Mouse (Mus musculus): Measurements from ENCODE around the gene 1700022I11Rik. TPM values are rescaled to one million over a fixed set of nuclear protein-coding genes. Genes with fewer than 3 reads are reported as not detected.

Gene 1700022I11Rik
- polyA plus RNA-seq, 1 experiment: not detected

GRCm38 (mm10) chr4:42945445-42945844 is 24.0 kb upstream of the 1700022I11Rik start:
- Histone ChIP-seq H3K27me3 (ENCODE audit: control insufficient read depth, insufficient read depth, low read length) (no peaks in the 10 kb centered on the region), H3K36me3 (ENCODE audit: control insufficient read depth, insufficient read depth, low read length) (no peaks in the 10 kb centered on the region), H3K4me3 (ENCODE audit: low read depth, low read length) (no peak overlapping the region), H3K4me1 (ENCODE audit: control insufficient read depth, insufficient read depth, insufficient read length, low read length) (peaks cover 8% of the 10 kb centered on the region), H3K27ac (ENCODE audit: insufficient read depth, low read depth, low read length) (no peak overlapping the region)
- TF ChIP-seq POLR2A (IDR thresholded peaks at IDR 0.05; ENCODE audit: low read depth, low read length) (no peak), CTCF (IDR thresholded peaks at IDR 0.05; ENCODE audit: extremely low read depth, insufficient read length, insufficient replicate concordance, low read depth, low read length) (no peak)
- WGBS: 86% methylated on average over 3 of the region's 3 CpGs

GRCm38 (mm10) chr4:42945952-42946351 is 23.5 kb upstream of the 1700022I11Rik start:
- WGBS: 8% methylated on average over 5 of the region's 5 CpGs
- TF ChIP-seq POLR2A (IDR thresholded peaks at IDR 0.05; ENCODE audit: low read depth, low read length) (no peak), CTCF (IDR thresholded peaks at IDR 0.05; ENCODE audit: extremely low read depth, insufficient read length, insufficient replicate concordance, low read depth, low read length) (no peak)
- Histone ChIP-seq H3K4me1 (ENCODE audit: control insufficient read depth, insufficient read depth, insufficient read length, low read length) (peaks cover 11% of the 10 kb centered on the region), H3K4me3 (ENCODE audit: low read depth, low read length) (no peak overlapping the region), H3K36me3 (ENCODE audit: control insufficient read depth, insufficient read depth, low read length) (no peaks in the 10 kb centered on the region), H3K27ac (ENCODE audit: insufficient read depth, low read depth, low read length) (no peak overlapping the region), H3K27me3 (ENCODE audit: control insufficient read depth, insufficient read depth, low read length) (no peaks in the 10 kb centered on the region)

- no peak overlapping the region for H3K4me3 ChIP-seq (ENCODE audit: low read depth, low read length)
- no peak overlapping the region for H3K27ac ChIP-seq (ENCODE audit: insufficient read depth, low read depth, low read length)
- peaks cover 11% of the 10 kb centered on the region for H3K4me1 ChIP-seq (ENCODE audit: control insufficient read depth, insufficient read depth, insufficient read length, low read length)
- no peak for TF ChIP-seq CTCF (IDR thresholded peaks at IDR 0.05; ENCODE audit: extremely low read depth, insufficient read length, insufficient replicate concordance, low read depth, low read length)
- TF ChIP-seq POLR2A (IDR thresholded peaks at IDR 0.05; ENCODE audit: low read depth, low read length): no peak
- H3K27me3 ChIP-seq (ENCODE audit: control insufficient read depth, insufficient read depth, low read length): no peaks in the 10 kb centered on the region
- 59% methylated on average over 10 of the region's 10 CpGs for WGBS
- H3K36me3 ChIP-seq (ENCODE audit: control insufficient read depth, insufficient read depth, low read length): no peaks in the 10 kb centered on the region
Observed at GRCm38 (mm10) chr4:42946733-42947290, 22.6 kb upstream of the 1700022I11Rik start.

GRCm38 (mm10) chr4:42948527-42948926 is 20.9 kb upstream of the 1700022I11Rik start:
- Histone ChIP-seq H3K4me3 (ENCODE audit: low read depth, low read length) (no peak overlapping the region), H3K4me1 (ENCODE audit: control insufficient read depth, insufficient read depth, insufficient read length, low read length) (peaks cover 11% of the 10 kb centered on the region), H3K27me3 (ENCODE audit: control insufficient read depth, insufficient read depth, low read length) (no peaks in the 10 kb centered on the region), H3K27ac (ENCODE audit: insufficient read depth, low read depth, low read length) (no peak overlapping the region), H3K36me3 (ENCODE audit: control insufficient read depth, insufficient read depth, low read length) (no peaks in the 10 kb centered on the region)
- WGBS: 37% methylated on average over 13 of the region's 13 CpGs
- TF ChIP-seq CTCF (IDR thresholded peaks at IDR 0.05; ENCODE audit: extremely low read depth, insufficient read length, insufficient replicate concordance, low read depth, low read length): no peak
- no peak for TF ChIP-seq POLR2A (IDR thresholded peaks at IDR 0.05; ENCODE audit: low read depth, low read length)

- H3K27ac ChIP-seq (ENCODE audit: insufficient read depth, low read depth, low read length): no peak overlapping the region
- no peak for TF ChIP-seq POLR2A (IDR thresholded peaks at IDR 0.05; ENCODE audit: low read depth, low read length)
- TF ChIP-seq CTCF (IDR thresholded peaks at IDR 0.05; ENCODE audit: extremely low read depth, insufficient read length, insufficient replicate concordance, low read depth, low read length): no peak
- no peaks in the 10 kb centered on the region for H3K36me3 ChIP-seq (ENCODE audit: control insufficient read depth, insufficient read depth, low read length)
- H3K4me3 ChIP-seq (ENCODE audit: low read depth, low read length): peak overlapping the region; percentile 41
- peaks cover 11% of the 10 kb centered on the region for H3K4me1 ChIP-seq (ENCODE audit: control insufficient read depth, insufficient read depth, insufficient read length, low read length)
- no peaks in the 10 kb centered on the region for H3K27me3 ChIP-seq (ENCODE audit: control insufficient read depth, insufficient read depth, low read length)
- 5% methylated on average over 14 of the region's 14 CpGs for WGBS
Observed at GRCm38 (mm10) chr4:42949051-42949675, 20.2 kb upstream of the 1700022I11Rik start.

- no peaks in the 10 kb centered on the region for H3K27me3 ChIP-seq (ENCODE audit: control insufficient read depth, insufficient read depth, low read length)
- WGBS: 0% methylated on average over 37 of the region's 39 CpGs
- H3K4me1 ChIP-seq (ENCODE audit: control insufficient read depth, insufficient read depth, insufficient read length, low read length): peaks cover 11% of the 10 kb centered on the region
- TF ChIP-seq CTCF (IDR thresholded peaks at IDR 0.05; ENCODE audit: extremely low read depth, insufficient read length, insufficient replicate concordance, low read depth, low read length) (no peak), POLR2A (IDR thresholded peaks at IDR 0.05; ENCODE audit: low read depth, low read length) (peak; percentile 34)
- H3K27ac ChIP-seq (ENCODE audit: insufficient read depth, low read depth, low read length): peak within 1 kb of the TSS; percentile 53
- H3K36me3 ChIP-seq (ENCODE audit: control insufficient read depth, insufficient read depth, low read length): no peaks in the 10 kb centered on the region
- H3K4me3 ChIP-seq (ENCODE audit: low read depth, low read length): peak within 1 kb of the TSS; percentile 87
Observed at GRCm38 (mm10) chr4:42949676-42950051, 19.7 kb upstream of the 1700022I11Rik start, which contains the start of gene Dnajb5. TSS of gene Dnajb5 (plus strand) at chr4:42949814.

- peaks cover 11% of the 10 kb centered on the region for H3K4me1 ChIP-seq (ENCODE audit: control insufficient read depth, insufficient read depth, insufficient read length, low read length)
- H3K27ac ChIP-seq (ENCODE audit: insufficient read depth, low read depth, low read length): peak overlapping the region; percentile 53
- peak overlapping the region; percentile 87 for H3K4me3 ChIP-seq (ENCODE audit: low read depth, low read length)
- H3K27me3 ChIP-seq (ENCODE audit: control insufficient read depth, insufficient read depth, low read length): no peaks in the 10 kb centered on the region
- 1% methylated on average over 22 of the region's 27 CpGs for WGBS
- TF ChIP-seq CTCF (IDR thresholded peaks at IDR 0.05; ENCODE audit: extremely low read depth, insufficient read length, insufficient replicate concordance, low read depth, low read length): no peak
- TF ChIP-seq POLR2A (IDR thresholded peaks at IDR 0.05; ENCODE audit: low read depth, low read length): no peak
- no peaks in the 10 kb centered on the region for H3K36me3 ChIP-seq (ENCODE audit: control insufficient read depth, insufficient read depth, low read length)
Observed at GRCm38 (mm10) chr4:42950065-42950558, 19.3 kb upstream of the 1700022I11Rik start.

All from small intestine, adult 2 months (tissue).